In the genomic region with DNA sequence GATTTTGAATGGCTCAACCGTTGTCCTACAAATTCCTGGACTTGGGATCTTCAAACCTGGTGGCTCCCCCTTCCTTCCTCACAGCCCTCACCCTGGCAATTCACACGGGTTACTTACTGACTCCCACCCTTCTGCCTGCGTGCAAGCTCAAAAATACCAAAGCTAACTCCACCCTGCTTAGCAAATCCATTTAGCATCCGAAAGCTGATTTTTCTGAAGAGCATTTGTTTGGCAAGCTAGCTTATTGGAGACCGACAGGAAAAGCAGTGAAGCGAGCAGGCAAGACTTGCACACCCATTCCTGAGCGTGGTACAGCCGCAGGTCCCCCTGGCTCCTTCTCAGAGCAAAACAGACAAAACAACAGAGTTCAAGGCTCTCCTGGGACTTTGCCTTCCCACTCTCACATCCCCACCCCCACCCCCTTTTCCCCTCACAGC, we compare ENCODE assay signal across 12 mouse cellular contexts. TPM values are rescaled to one million over a fixed set of nuclear protein-coding genes. Genes with fewer than 3 reads are reported as not detected.
DNase-seq lines count a peak whose midpoint lies in the region; ATAC-seq and TF ChIP-seq lines count a peak whose summit lies in the region.
"Had no signal": no experiment of that assay in that cellular context is flagged by ENCODE, and none has a peak within 500 bp of the region (broad histone marks: within the 10 kb centered on the region; RNA-seq: fewer than 3 reads in every experiment).

No protein-coding gene starts in this region.

- no peak overlapping the region for H3K4me3 ChIP-seq in lung, embryonic 16.5 days (ENCODE audit: low read length)
- no peak overlapping the region for H3K4me3 ChIP-seq in lung, adult 2 months (replicated peaks; ENCODE audit: extremely low read depth, low read depth, low read length)
- H3K4me3 ChIP-seq in limb, embryonic 10.5 days: peak overlapping the region; percentile 30
- H3K4me3 ChIP-seq in stomach, postnatal 0 days (ENCODE audit: low read depth, low read length): no peak overlapping the region
- H3K4me3 ChIP-seq: hindbrain, embryonic 15.5 days; left cerebral cortex, adult 2 months had no signal

- no peaks in the 10 kb centered on the region for H3K36me3 ChIP-seq in lung, embryonic 16.5 days (ENCODE audit: control insufficient read depth, insufficient read depth, low read length)
- 0 out of 2 replicates have a peak, but pooled peaks cover 7% of the 10 kb centered on the region for H3K36me3 ChIP-seq in limb, embryonic 10.5 days
- no peaks in the 10 kb centered on the region for H3K36me3 ChIP-seq in stomach, postnatal 0 days (ENCODE audit: control insufficient read depth, insufficient read depth, low read length)

- no peaks in the 10 kb centered on the region for H3K27me3 ChIP-seq in lung, embryonic 16.5 days (ENCODE audit: control insufficient read depth, insufficient read depth, low read depth, low read length)
- no peaks in the 10 kb centered on the region for H3K27me3 ChIP-seq in limb, embryonic 10.5 days (ENCODE audit: low read depth, poor library complexity, severe bottlenecking)
- H3K27me3 ChIP-seq in stomach, postnatal 0 days (ENCODE audit: control insufficient read depth, insufficient read depth, low read length): no peaks in the 10 kb centered on the region
- H3K27me3 ChIP-seq: hindbrain, embryonic 15.5 days had no signal

- 19% methylated on average over 8 of the region's 8 CpGs for WGBS in lung, embryonic 16.5 days
- 31% methylated on average over 8 of the region's 8 CpGs for WGBS in lung, adult 2 months
- WGBS in limb, embryonic 10.5 days: 37% methylated on average over 8 of the region's 8 CpGs
- 12% methylated on average over 8 of the region's 8 CpGs for WGBS in stomach, postnatal 0 days

- TF ChIP-seq CTCF in lung, adult 2 months (IDR thresholded peaks at IDR 0.05; ENCODE audit: insufficient read depth, low read length): no peak
- TF ChIP-seq CTCF in stomach, postnatal 0 days (IDR thresholded peaks at IDR 0.05; ENCODE audit: low read depth): 0 out of 2 replicates have a peak, but pooled peaks have one; percentile 7

- intact Hi-C loops in gastrocnemius, postnatal 14 days (cut with DNase I; ENCODE audit: low total_unique reads): no loop called here

- H3K9me3 ChIP-seq in lung, embryonic 16.5 days (ENCODE audit: control insufficient read depth, low read length): no peaks in the 10 kb centered on the region
- H3K9me3 ChIP-seq in limb, embryonic 10.5 days (replicated peaks): no peaks in the 10 kb centered on the region
- H3K9me3 ChIP-seq in stomach, postnatal 0 days (ENCODE audit: control insufficient read depth, low read length): no peaks in the 10 kb centered on the region
- H3K9me3 ChIP-seq: hindbrain, embryonic 15.5 days had no signal

- no peak for TF ChIP-seq POLR2A in lung, adult 2 months (IDR thresholded peaks at IDR 0.05; ENCODE audit: borderline replicate concordance, extremely low read depth, low read depth, low read length)

- H3K9ac ChIP-seq in lung, embryonic 16.5 days (ENCODE audit: low read length): peak overlapping the region; percentile 42; the same call in 1 of the 2 replicates
- H3K9ac ChIP-seq in stomach, postnatal 0 days (ENCODE audit: low read length): no peak overlapping the region
- H3K9ac ChIP-seq: hindbrain, embryonic 15.5 days had no signal

- 0 out of 2 replicates have a peak overlapping the region, but pooled peaks have one; percentile 18 for H3K4me2 ChIP-seq in lung, embryonic 16.5 days (ENCODE audit: low read depth, low read length)
- H3K4me2 ChIP-seq in stomach, postnatal 0 days (replicated peaks; ENCODE audit: low read depth): no peak overlapping the region
- H3K4me2 ChIP-seq: hindbrain, embryonic 15.5 days had no signal

- TF ChIP-seq EP300 in stomach, postnatal 0 days (optimal IDR thresholded peaks at IDR 0.05): no peak

- no peak for ATAC-seq in lung, embryonic 16.5 days (ENCODE audit: low read depth)
- ATAC-seq in stomach, postnatal 0 days (ENCODE audit: low FRiP score, low TSS enrichment): no peak; the same call in 1 of the 2 replicates

- peak; percentile 15 for DNase-seq in gastrocnemius, adult 18-20 months (ENCODE audit: low spot score)
- no peak for DNase-seq in gastrocnemius, postnatal 14 days
- no peak for DNase-seq in lung, adult 2 months
- DNase-seq in limb, embryonic 10.5 days (ENCODE audit: low spot score): peak; percentile 55
- no peak for DNase-seq in stomach, postnatal 0 days (ENCODE audit: low spot score)
- DNase-seq in retina, embryonic 14.5 days (ENCODE audit: low spot score): no peak
- DNase-seq in Muller cell, postnatal 12 days (ENCODE audit: inconsistent ontology term): no peak

- peaks cover 33% of the 10 kb centered on the region for H3K4me1 ChIP-seq in lung, embryonic 16.5 days (replicated peaks; ENCODE audit: control insufficient read depth, insufficient read depth, low read length)
- H3K4me1 ChIP-seq in lung, adult 2 months (ENCODE audit: control insufficient read depth, insufficient read depth, low read length): peaks cover 5% of the 10 kb centered on the region
- H3K4me1 ChIP-seq in limb, embryonic 10.5 days: peaks cover 83% of the 10 kb centered on the region
- peaks cover 14% of the 10 kb centered on the region; the same call in 1 of the 2 replicates for H3K4me1 ChIP-seq in stomach, postnatal 0 days (replicated peaks; ENCODE audit: control insufficient read depth, insufficient read depth)

- peak overlapping the region; percentile 68 for H3K27ac ChIP-seq in lung, embryonic 16.5 days (ENCODE audit: low read length)
- H3K27ac ChIP-seq in limb, embryonic 10.5 days: peak overlapping the region; percentile 95
- H3K27ac ChIP-seq in stomach, postnatal 0 days (replicated peaks): peak overlapping the region; percentile 61
- H3K27ac ChIP-seq: hindbrain, embryonic 15.5 days; left cerebral cortex, adult 2 months had no signal

RNA-seq across cellular contexts. Expression of gene 4930558K02Rik, which starts 29.2 kb away (rescaled TPM):
- total RNA-seq in gastrocnemius, adult 18-20 months (2021): not detected
- total RNA-seq in gastrocnemius, postnatal 14 days (2021): not detected
- polyA plus RNA-seq in lung, embryonic 16.5 days (2015; fragmentation: Nextera tagmentation; extraction: Ambion mirVana): not detected in 2 replicates
- not detected in 2 replicates for polyA plus RNA-seq in lung, adult 2 months (2012; rRNA removed)
- not detected in 2 replicates for polyA plus RNA-seq in limb, embryonic 10.5 days (2016; fragmentation: Nextera tagmentation; extraction: Ambion mirVana)
- polyA plus RNA-seq in stomach, postnatal 0 days (2015; fragmentation: Nextera tagmentation; extraction: Ambion mirVana): not detected in 2 replicates
- total RNA-seq: left cerebral cortex, adult 2 months; megakaryocyte progenitor cell, adult 5-6 weeks had no signal
- polyA plus RNA-seq: C2C12 had no signal

RNA-seq across cellular contexts. Expression of gene Pigc, which starts 39.7 kb away (rescaled TPM):
- total RNA-seq in gastrocnemius, adult 18-20 months (2021): 10 to 100 TPM; 12.1 to 16.0 TPM
- total RNA-seq in gastrocnemius, postnatal 14 days (2021): 10 to 100 TPM; 17.2 to 19.4 TPM
- polyA plus RNA-seq in lung, embryonic 16.5 days (2015; fragmentation: Nextera tagmentation; extraction: Ambion mirVana): 35.7 and 38.0 TPM in 2 replicates
- polyA plus RNA-seq in lung, adult 2 months (2012; rRNA removed): 12.8 and 21.7 TPM in 2 replicates
- polyA plus RNA-seq in limb, embryonic 10.5 days (2016; fragmentation: Nextera tagmentation; extraction: Ambion mirVana): 31.4 and 39.9 TPM in 2 replicates
- 29.5 and 29.9 TPM in 2 replicates for polyA plus RNA-seq in stomach, postnatal 0 days (2015; fragmentation: Nextera tagmentation; extraction: Ambion mirVana)

Comparison
In these comparisons a context has a peak if more than half of its experiments do, and no peak if none do; other contexts are left out.
1. DNase-seq: peak in gastrocnemius, adult 18-20 months (single experiment) and limb, embryonic 10.5 days (single experiment); none in gastrocnemius, postnatal 14 days (single experiment), lung, adult 2 months (single experiment), stomach, postnatal 0 days (single experiment), retina, embryonic 14.5 days (single experiment) and Muller cell, postnatal 12 days (single experiment).
2. Peak in every context shown above with its lines, with median percentiles within 50 percentile points of each other: H3K27ac ChIP-seq.